Mouse (Mus musculus): ENCODE measurements at regions not wholly inside any gene's neighbourhood (a gene's known extent, or its start where the extent isn't known, plus 50 kb on each side); places are given as distances from the start of the nearest gene placed in this dataset.
"Not testable (repeated sequence)": the region's sequence is repeated elsewhere in the genome, so short reads cannot be mapped to it uniquely, and the experiment has no call there.

GRCm38 (mm10) chr19:8496561-8496960 lies 91.7 kb upstream of the Slc22a30 start:
- not testable (repeated sequence) for H3K27me3 ChIP-seq (replicated peaks; ENCODE audit: control insufficient read depth, insufficient read depth, low read length); H3K27ac ChIP-seq (ENCODE audit: low read depth, low read length); H3K36me3 ChIP-seq (ENCODE audit: control insufficient read depth, insufficient read depth); H3K9me3 ChIP-seq (ENCODE audit: control insufficient read depth); H3K4me3 ChIP-seq (ENCODE audit: low read depth, low read length); ATAC-seq; H3K9ac ChIP-seq (ENCODE audit: low read depth, low read length); H3K4me2 ChIP-seq (replicated peaks; ENCODE audit: low read depth); H3K4me1 ChIP-seq (replicated peaks; ENCODE audit: control insufficient read depth, insufficient read depth, low read length)
- 89% methylated on average over 3 of the region's 3 CpGs for WGBS

- H3K27ac ChIP-seq (ENCODE audit: low read depth, low read length); H3K4me3 ChIP-seq (ENCODE audit: low read depth, low read length); H3K9ac ChIP-seq (ENCODE audit: low read depth, low read length); H3K4me1 ChIP-seq (replicated peaks; ENCODE audit: control insufficient read depth, insufficient read depth, low read length); H3K36me3 ChIP-seq (ENCODE audit: control insufficient read depth, insufficient read depth); H3K27me3 ChIP-seq (replicated peaks; ENCODE audit: control insufficient read depth, insufficient read depth, low read length); H3K9me3 ChIP-seq (ENCODE audit: control insufficient read depth); ATAC-seq; H3K4me2 ChIP-seq (replicated peaks; ENCODE audit: low read depth): not testable (repeated sequence)
- WGBS, result 84% methylated on average over 2 of the region's 2 CpGs
Measured at GRCm38 (mm10) chr19:8497526-8497925, 92.6 kb upstream of the Slc22a30 start.

GRCm38 (mm10) chr19:8517721-8518120 lies 73.3 kb upstream of the Slc22a8 start:
- not testable (repeated sequence) for H3K27me3 ChIP-seq (replicated peaks; ENCODE audit: control insufficient read depth, insufficient read depth, low read length); ATAC-seq; H3K27ac ChIP-seq (ENCODE audit: low read depth, low read length); H3K9me3 ChIP-seq (ENCODE audit: control insufficient read depth); H3K9ac ChIP-seq (ENCODE audit: low read depth, low read length); H3K36me3 ChIP-seq (ENCODE audit: control insufficient read depth, insufficient read depth); H3K4me3 ChIP-seq (ENCODE audit: low read depth, low read length); H3K4me1 ChIP-seq (replicated peaks; ENCODE audit: control insufficient read depth, insufficient read depth, low read length)
- WGBS, result 67% methylated on average over 6 of the region's 6 CpGs
- peak overlapping the region; percentile 57 for H3K4me2 ChIP-seq (replicated peaks; ENCODE audit: low read depth)

GRCm38 (mm10) chr19:8518273-8518672 lies 72.8 kb upstream of the Slc22a8 start:
- ATAC-seq, result no peak
- peak overlapping the region; percentile 57 for H3K4me2 ChIP-seq (replicated peaks; ENCODE audit: low read depth)
- no peak for TF ChIP-seq CTCF (IDR thresholded peaks at IDR 0.05; ENCODE audit: low read depth)
- no peak overlapping the region for H3K27ac ChIP-seq (ENCODE audit: low read depth, low read length)
- no peaks in the 10 kb centered on the region for H3K36me3 ChIP-seq (ENCODE audit: control insufficient read depth, insufficient read depth)
- H3K27me3 ChIP-seq (replicated peaks; ENCODE audit: control insufficient read depth, insufficient read depth, low read length), result no peaks in the 10 kb centered on the region
- peak overlapping the region; percentile 36 for H3K4me3 ChIP-seq (ENCODE audit: low read depth, low read length)
- WGBS, result 43% methylated on average over 11 of the region's 11 CpGs
- no peaks in the 10 kb centered on the region for H3K9me3 ChIP-seq (ENCODE audit: control insufficient read depth)
- H3K9ac ChIP-seq (ENCODE audit: low read depth, low read length), result no peak overlapping the region
- H3K4me1 ChIP-seq (replicated peaks; ENCODE audit: control insufficient read depth, insufficient read depth, low read length), result no peaks in the 10 kb centered on the region

- H3K36me3 ChIP-seq (ENCODE audit: control insufficient read depth, insufficient read depth); H3K27ac ChIP-seq (ENCODE audit: low read depth, low read length); H3K9me3 ChIP-seq (ENCODE audit: control insufficient read depth); H3K27me3 ChIP-seq (replicated peaks; ENCODE audit: control insufficient read depth, insufficient read depth, low read length); H3K9ac ChIP-seq (ENCODE audit: low read depth, low read length); H3K4me1 ChIP-seq (replicated peaks; ENCODE audit: control insufficient read depth, insufficient read depth, low read length); ATAC-seq: not testable (repeated sequence)
- whole genome bisulfite sequencing, result 83% methylated on average over 7 of the region's 7 CpGs
- H3K4me2 ChIP-seq (replicated peaks; ENCODE audit: low read depth), result peak overlapping the region; percentile 57
- H3K4me3 ChIP-seq (ENCODE audit: low read depth, low read length), result peak overlapping the region; percentile 36; the same call in 1 of the 2 replicates
Measured at GRCm38 (mm10) chr19:8518933-8519332, 72.1 kb upstream of the Slc22a8 start.

- no peak for TF ChIP-seq CTCF (IDR thresholded peaks at IDR 0.05; ENCODE audit: low read depth)
- WGBS, result 88% methylated on average over 3 of the region's 3 CpGs
- no peak for ATAC-seq
- no peak overlapping the region for H3K9ac ChIP-seq (ENCODE audit: low read depth, low read length)
- no peaks in the 10 kb centered on the region for H3K4me1 ChIP-seq (replicated peaks; ENCODE audit: control insufficient read depth, insufficient read depth, low read length)
- no peaks in the 10 kb centered on the region for H3K9me3 ChIP-seq (ENCODE audit: control insufficient read depth)
- H3K4me3 ChIP-seq (ENCODE audit: low read depth, low read length), result no peak overlapping the region
- no peaks in the 10 kb centered on the region for H3K36me3 ChIP-seq (ENCODE audit: control insufficient read depth, insufficient read depth)
- H3K27me3 ChIP-seq (replicated peaks; ENCODE audit: control insufficient read depth, insufficient read depth, low read length), result no peaks in the 10 kb centered on the region
- no peak overlapping the region for H3K27ac ChIP-seq (ENCODE audit: low read depth, low read length)
- no peak overlapping the region for H3K4me2 ChIP-seq (replicated peaks; ENCODE audit: low read depth)
Measured at GRCm38 (mm10) chr19:8534597-8534996, 56.5 kb upstream of the Slc22a8 start.

- no peaks in the 10 kb centered on the region for H3K9me3 ChIP-seq (ENCODE audit: control insufficient read depth)
- no peak overlapping the region for H3K4me2 ChIP-seq (replicated peaks; ENCODE audit: low read depth)
- no peak overlapping the region for H3K4me3 ChIP-seq (ENCODE audit: low read depth, low read length)
- no peak overlapping the region for H3K9ac ChIP-seq (ENCODE audit: low read depth, low read length)
- H3K27me3 ChIP-seq (replicated peaks; ENCODE audit: control insufficient read depth, insufficient read depth, low read length), result no peaks in the 10 kb centered on the region
- no peak overlapping the region for H3K27ac ChIP-seq (ENCODE audit: low read depth, low read length)
- no peaks in the 10 kb centered on the region for H3K4me1 ChIP-seq (replicated peaks; ENCODE audit: control insufficient read depth, insufficient read depth, low read length)
- TF ChIP-seq CTCF (IDR thresholded peaks at IDR 0.05; ENCODE audit: low read depth), result peak; percentile 49
- 70% methylated on average over 2 of the region's 2 CpGs for WGBS
- H3K36me3 ChIP-seq (ENCODE audit: control insufficient read depth, insufficient read depth), result no peaks in the 10 kb centered on the region
- ATAC-seq, result no peak
Measured at GRCm38 (mm10) chr19:8536085-8536484, 55.0 kb upstream of the Slc22a8 start.
